Mouse (Mus musculus): Measurements from ENCODE around the gene Lrba. TPM values are rescaled to one million over a fixed set of nuclear protein-coding genes. Genes with fewer than 3 reads are reported as not detected.

Gene Lrba
- polyA plus RNA-seq, 1 experiment from 2014 or later: 5.9 TPM

DNA sequence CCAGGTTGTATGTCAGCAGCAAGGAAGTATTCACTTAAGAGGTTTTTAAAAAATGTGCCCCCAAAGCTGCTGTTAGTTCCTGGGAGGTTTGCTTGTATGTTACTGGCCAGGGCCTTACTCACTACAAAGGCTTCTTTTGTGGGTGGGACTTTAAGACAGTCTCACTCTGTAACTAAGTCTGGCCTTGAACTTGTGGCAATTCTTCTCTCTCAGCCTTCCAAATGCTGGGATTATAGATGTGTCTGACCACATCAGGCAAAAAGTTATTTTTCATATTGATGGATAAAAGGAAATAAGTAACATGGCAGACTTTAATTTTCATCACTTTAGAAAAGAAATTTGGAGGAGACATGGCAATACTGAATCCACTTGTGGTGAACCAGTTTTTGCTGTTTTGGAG lies 28.1 kb downstream of the Lrba start:
- Histone ChIP-seq H3K27ac (no peak overlapping the region), H3K4me2 (ENCODE audit: low read length) (no peak overlapping the region), H3K9ac (ENCODE audit: low read depth, low read length) (no peak overlapping the region), H3K36me3 (ENCODE audit: insufficient read depth, low read length) (no peaks in the 10 kb centered on the region), H3K9me3 (replicated peaks; ENCODE audit: low read length) (no peaks in the 10 kb centered on the region), H3K27me3 (ENCODE audit: insufficient read depth, low read length) (no peaks in the 10 kb centered on the region), H3K4me3 (replicated peaks; ENCODE audit: low read depth, low read length) (no peak overlapping the region), H3K4me1 (replicated peaks; ENCODE audit: insufficient read depth, low read length) (no peaks in the 10 kb centered on the region)
- DNase-seq (ENCODE audit: low spot score) (no peak), ATAC-seq (replicated peaks; ENCODE audit: low FRiP score, low read depth) (no peak)
- no peak for TF ChIP-seq CTCF (IDR thresholded peaks at IDR 0.05; ENCODE audit: low read depth)

DNA sequence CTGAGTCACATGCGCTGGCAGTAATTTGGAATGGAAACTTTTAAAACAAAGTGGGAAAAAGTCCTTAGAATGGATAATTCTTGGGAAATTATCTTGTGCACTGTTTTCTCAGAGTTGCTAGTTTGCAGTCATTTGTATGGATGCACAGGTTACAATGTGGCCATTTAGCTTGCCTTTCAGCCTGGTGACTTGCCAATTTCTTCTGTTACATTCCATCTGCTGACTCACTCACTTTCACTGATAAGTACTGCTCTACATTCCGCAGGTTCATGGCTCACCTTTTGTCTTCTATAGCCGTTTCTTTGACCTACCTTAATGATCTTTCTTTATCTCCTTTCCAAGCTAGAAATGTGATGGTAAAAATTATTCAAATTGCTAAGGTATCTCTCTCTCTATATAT lies 28.6 kb downstream of the Lrba start:
- Histone ChIP-seq H3K9me3 (replicated peaks; ENCODE audit: low read length) (no peaks in the 10 kb centered on the region), H3K9ac (ENCODE audit: low read depth, low read length) (no peak overlapping the region), H3K27me3 (ENCODE audit: insufficient read depth, low read length) (no peaks in the 10 kb centered on the region), H3K4me2 (ENCODE audit: low read length) (no peak overlapping the region), H3K4me3 (replicated peaks; ENCODE audit: low read depth, low read length) (no peak overlapping the region), H3K36me3 (ENCODE audit: insufficient read depth, low read length) (no peaks in the 10 kb centered on the region), H3K4me1 (replicated peaks; ENCODE audit: insufficient read depth, low read length) (no peaks in the 10 kb centered on the region), H3K27ac (no peak overlapping the region)
- DNase-seq (ENCODE audit: low spot score) (no peak), ATAC-seq (replicated peaks; ENCODE audit: low FRiP score, low read depth) (no peak)
- TF ChIP-seq CTCF (IDR thresholded peaks at IDR 0.05; ENCODE audit: low read depth): no peak
- WGBS: 69% methylated on average over 3 of the region's 3 CpGs

DNA sequence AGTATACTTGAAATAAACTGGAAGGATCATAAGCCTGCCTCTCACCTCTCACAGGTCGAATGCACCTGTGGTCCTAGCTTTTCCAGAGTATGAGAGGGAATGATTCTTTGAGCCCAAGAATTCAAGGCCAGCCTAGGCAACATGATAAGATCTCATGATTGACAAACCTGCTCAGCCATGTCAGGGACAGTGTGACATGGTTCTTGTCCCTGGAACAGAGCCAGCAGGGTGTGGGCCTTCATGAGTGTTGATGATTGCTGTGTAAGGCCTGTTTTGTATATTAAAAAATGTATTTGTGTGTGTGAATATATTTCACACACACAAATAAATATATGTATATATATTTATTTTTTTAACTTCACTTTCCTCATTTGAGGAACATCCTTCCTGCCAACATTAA lies 29.3 kb downstream of the Lrba start:
- no peak for TF ChIP-seq CTCF (IDR thresholded peaks at IDR 0.05; ENCODE audit: low read depth)
- Histone ChIP-seq H3K4me3 (replicated peaks; ENCODE audit: low read depth, low read length) (no peak overlapping the region), H3K4me2 (ENCODE audit: low read length) (no peak overlapping the region), H3K4me1 (replicated peaks; ENCODE audit: insufficient read depth, low read length) (no peaks in the 10 kb centered on the region), H3K9me3 (replicated peaks; ENCODE audit: low read length) (no peaks in the 10 kb centered on the region), H3K27me3 (ENCODE audit: insufficient read depth, low read length) (no peaks in the 10 kb centered on the region), H3K27ac (no peak overlapping the region), H3K36me3 (ENCODE audit: insufficient read depth, low read length) (no peaks in the 10 kb centered on the region), H3K9ac (ENCODE audit: low read depth, low read length) (no peak overlapping the region)
- ATAC-seq (replicated peaks; ENCODE audit: low FRiP score, low read depth) (no peak), DNase-seq (ENCODE audit: low spot score) (no peak)
- 53% methylated on average over 1 of the region's 1 CpGs for WGBS

DNA sequence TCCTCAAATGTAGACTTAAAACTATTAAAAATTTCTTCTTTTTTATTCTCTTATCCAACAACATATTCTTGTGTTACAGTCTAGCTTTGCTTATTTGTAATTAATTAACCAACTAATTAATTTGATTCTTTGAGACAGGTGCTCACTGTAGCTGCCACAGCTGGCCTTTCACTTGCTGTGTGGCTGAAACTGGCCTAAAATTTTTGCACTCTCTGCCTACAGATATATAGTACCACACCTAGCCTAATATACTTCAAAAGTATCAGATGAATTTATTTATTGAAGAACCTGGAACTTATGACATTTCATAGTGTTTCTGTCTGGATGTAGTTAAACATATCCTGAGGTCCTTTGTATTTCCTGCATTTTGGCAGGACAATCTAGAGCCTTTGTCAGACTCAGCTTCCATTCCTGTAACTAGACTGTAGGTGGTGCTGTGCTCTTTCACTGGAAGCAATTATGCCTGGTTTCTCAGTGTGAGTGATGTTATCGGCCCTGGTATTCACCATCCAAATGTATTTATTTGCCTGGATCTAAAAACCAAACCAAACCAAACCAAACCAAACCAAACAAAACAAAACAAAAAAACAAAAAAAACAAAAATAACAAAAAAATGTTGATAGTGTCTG lies 43.7 kb downstream of the Lrba start:
- no peak for ATAC-seq (replicated peaks; ENCODE audit: low FRiP score, low read depth)
- Histone ChIP-seq H3K4me1 (replicated peaks; ENCODE audit: insufficient read depth, low read length) (no peaks in the 10 kb centered on the region), H3K9ac (ENCODE audit: low read depth, low read length) (no peak overlapping the region), H3K4me2 (ENCODE audit: low read length) (no peak overlapping the region), H3K27ac (no peak overlapping the region), H3K36me3 (ENCODE audit: insufficient read depth, low read length) (no peaks in the 10 kb centered on the region), H3K4me3 (replicated peaks; ENCODE audit: low read depth, low read length) (no peak overlapping the region), H3K27me3 (ENCODE audit: insufficient read depth, low read length) (no peaks in the 10 kb centered on the region), H3K9me3 (replicated peaks; ENCODE audit: low read length) (no peaks in the 10 kb centered on the region)
- 8% methylated on average over 1 of the region's 1 CpGs for WGBS
- TF ChIP-seq CTCF (IDR thresholded peaks at IDR 0.05; ENCODE audit: low read depth): peak; percentile 82
- DNase-seq (ENCODE audit: low spot score): peak; percentile 85

DNA sequence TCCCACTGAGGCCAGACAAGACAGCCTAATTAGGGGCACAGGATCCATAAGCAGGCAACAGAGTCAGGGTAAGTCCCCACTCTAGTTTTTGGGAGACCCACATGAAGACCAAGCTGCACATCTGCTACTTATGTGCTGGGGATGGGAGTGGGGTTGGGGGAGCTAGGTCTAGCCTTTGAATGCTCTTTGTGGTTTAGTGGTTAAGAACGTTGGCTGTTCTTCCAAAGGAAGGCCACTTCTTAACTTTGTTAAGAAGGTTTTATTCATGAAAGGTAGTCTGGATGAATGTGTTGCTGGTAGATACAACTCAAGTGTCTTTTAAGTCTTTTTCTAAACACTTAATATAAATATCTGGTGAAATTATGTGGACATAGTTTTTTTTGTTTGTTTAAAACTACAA lies 51.2 kb downstream of the Lrba start:
- H3K4me1 ChIP-seq (replicated peaks; ENCODE audit: insufficient read depth, low read length): no peaks in the 10 kb centered on the region
- no peaks in the 10 kb centered on the region for H3K9me3 ChIP-seq (replicated peaks; ENCODE audit: low read length)
- H3K27ac ChIP-seq: no peak overlapping the region
- H3K9ac ChIP-seq (ENCODE audit: low read depth, low read length): no peak overlapping the region
- H3K27me3 ChIP-seq (ENCODE audit: insufficient read depth, low read length): no peaks in the 10 kb centered on the region
- 83% methylated on average over 1 of the region's 1 CpGs for WGBS
- no peak for DNase-seq (ENCODE audit: low spot score)
- H3K4me2 ChIP-seq (ENCODE audit: low read length): no peak overlapping the region
- H3K4me3 ChIP-seq (replicated peaks; ENCODE audit: low read depth, low read length): no peak overlapping the region
- no peak for TF ChIP-seq CTCF (IDR thresholded peaks at IDR 0.05; ENCODE audit: low read depth)
- no peak for ATAC-seq (replicated peaks; ENCODE audit: low FRiP score, low read depth)
- H3K36me3 ChIP-seq (ENCODE audit: insufficient read depth, low read length): no peaks in the 10 kb centered on the region

DNA sequence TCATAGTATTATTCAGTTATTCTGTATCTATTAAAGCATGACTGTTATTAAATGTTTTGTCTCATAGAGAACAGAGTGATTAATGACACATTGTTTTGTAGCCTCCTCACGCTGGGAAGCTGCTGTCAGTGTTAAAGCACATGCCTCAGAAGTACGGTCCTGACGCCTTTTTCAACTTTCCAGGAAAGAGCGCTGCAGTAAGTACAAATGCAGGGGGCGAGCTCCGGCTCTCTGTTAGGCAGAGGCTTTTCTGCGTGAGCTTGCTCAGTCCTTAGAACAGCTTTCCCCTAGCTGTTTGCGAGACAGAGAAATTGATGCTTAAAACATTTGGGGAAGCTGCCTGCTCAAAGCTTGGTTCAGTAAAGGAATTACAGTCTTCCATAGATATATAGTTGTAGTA lies 66.8 kb downstream of the Lrba start:
- Histone ChIP-seq H3K9ac (ENCODE audit: low read depth, low read length) (no peak overlapping the region), H3K4me1 (replicated peaks; ENCODE audit: insufficient read depth, low read length) (no peaks in the 10 kb centered on the region), H3K9me3 (replicated peaks; ENCODE audit: low read length) (no peaks in the 10 kb centered on the region), H3K27ac (no peak overlapping the region), H3K27me3 (ENCODE audit: insufficient read depth, low read length) (no peaks in the 10 kb centered on the region), H3K36me3 (ENCODE audit: insufficient read depth, low read length) (no peaks in the 10 kb centered on the region), H3K4me2 (ENCODE audit: low read length) (no peak overlapping the region), H3K4me3 (replicated peaks; ENCODE audit: low read depth, low read length) (no peak overlapping the region)
- DNase-seq (ENCODE audit: low spot score): peak; percentile 24
- WGBS: 46% methylated on average over 8 of the region's 8 CpGs
- ATAC-seq (replicated peaks; ENCODE audit: low FRiP score, low read depth): no peak
- TF ChIP-seq CTCF (IDR thresholded peaks at IDR 0.05; ENCODE audit: low read depth): no peak

DNA sequence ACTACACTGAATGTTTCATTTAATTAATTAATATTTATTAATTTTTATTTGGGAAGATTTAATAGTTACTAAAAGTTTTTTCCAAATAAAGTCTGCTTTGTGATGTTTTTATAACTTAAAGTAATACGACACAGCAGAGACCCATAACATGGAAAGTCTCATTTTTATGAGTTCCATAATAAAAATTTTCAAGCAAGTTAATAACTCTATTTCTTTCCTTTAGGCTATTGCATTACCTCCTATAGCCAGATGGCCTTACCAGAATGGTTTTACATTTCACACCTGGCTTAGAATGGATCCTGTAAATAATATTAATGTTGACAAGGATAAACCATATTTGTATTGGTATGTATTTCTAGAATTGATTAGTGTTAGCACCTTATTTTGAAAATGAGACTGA lies 70.4 kb downstream of the Lrba start:
- no peak for DNase-seq (ENCODE audit: low spot score)

More for the DNA sequence above, 70.4 kb downstream of the Lrba start:
- H3K4me1 ChIP-seq (replicated peaks; ENCODE audit: insufficient read depth, low read length): no peaks in the 10 kb centered on the region
- no peaks in the 10 kb centered on the region for H3K9me3 ChIP-seq (replicated peaks; ENCODE audit: low read length)
- 84% methylated on average over 1 of the region's 1 CpGs for WGBS
- H3K27ac ChIP-seq: no peak overlapping the region
- no peak overlapping the region for H3K4me3 ChIP-seq (replicated peaks; ENCODE audit: low read depth, low read length)
- no peak overlapping the region for H3K4me2 ChIP-seq (ENCODE audit: low read length)
- no peak overlapping the region for H3K9ac ChIP-seq (ENCODE audit: low read depth, low read length)
- no peak for ATAC-seq (replicated peaks; ENCODE audit: low FRiP score, low read depth)
- no peaks in the 10 kb centered on the region for H3K36me3 ChIP-seq (ENCODE audit: insufficient read depth, low read length)
- no peaks in the 10 kb centered on the region for H3K27me3 ChIP-seq (ENCODE audit: insufficient read depth, low read length)
- no peak for TF ChIP-seq CTCF (IDR thresholded peaks at IDR 0.05; ENCODE audit: low read depth)

Data from kidney, postnatal 0 days (tissue).